Mouse (Mus musculus) ovary, adult 10 weeks (tissue): ENCODE data around the gene Olfr873. TPM values are rescaled to one million over a fixed set of nuclear protein-coding genes. Genes with fewer than 3 reads are reported as not detected.

ENCODE experiments used
- polyA plus RNA-seq: library from polyadenylated mRNA; stranded (reverse); fragments of 350-450 nt; fragmentation: Illumina TruSeq; extraction: RNeasy Lipid Tissue Mini Kit (QIAGEN cat#74804); gene quantifications from one replicate; pipeline ENCODE4 v1.2.3, GENCODE M21; 2014

The Olfr873 gene
- polyA plus RNA-seq, result not detected

DNA sequence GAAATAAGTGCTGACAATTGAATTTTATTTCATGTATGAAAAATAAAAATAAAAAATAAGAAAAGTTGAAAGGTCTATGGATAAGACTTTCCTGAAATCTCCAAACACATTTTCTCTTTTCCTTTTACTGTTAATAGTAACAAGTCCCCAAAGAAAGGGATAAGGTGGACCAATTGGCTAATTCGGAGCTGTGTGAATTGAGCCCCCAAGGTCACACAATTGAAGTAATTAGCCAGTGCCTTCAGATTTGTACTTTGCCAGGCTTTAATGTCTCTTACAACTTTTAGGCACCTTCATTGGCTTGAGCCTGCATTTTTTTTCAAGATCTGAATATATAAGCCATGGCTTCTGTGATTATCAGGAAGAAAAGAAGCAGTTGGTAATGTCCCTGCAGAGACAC, at the start of gene Olfr873:
TSS of gene Olfr873 (plus strand) at position 301 of the 400 bp plus-strand sequence.

DNA sequence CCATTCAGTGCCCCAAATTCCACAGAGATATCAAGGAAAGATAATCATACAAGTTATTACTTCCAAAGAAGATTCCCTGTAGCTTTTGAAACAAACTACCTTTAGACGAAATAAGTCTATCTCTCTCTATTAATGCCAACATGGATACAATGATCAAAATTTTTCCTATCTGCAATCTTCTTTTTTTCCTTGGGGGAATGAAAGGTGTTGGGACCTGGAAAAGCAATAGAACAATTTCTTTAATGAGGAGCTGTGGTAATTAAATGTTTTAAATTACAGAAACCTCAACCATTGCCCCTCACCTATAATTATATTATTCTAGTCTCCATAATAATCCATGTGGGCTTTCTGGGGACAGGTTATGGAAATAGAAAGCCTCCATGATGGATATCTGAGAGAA, 16.3 kb upstream of the Olfr873 start, which contains the start of gene Olfr39:
TSS of gene Olfr39 (plus strand) at position 301 of the 400 bp plus-strand sequence.

DNA sequence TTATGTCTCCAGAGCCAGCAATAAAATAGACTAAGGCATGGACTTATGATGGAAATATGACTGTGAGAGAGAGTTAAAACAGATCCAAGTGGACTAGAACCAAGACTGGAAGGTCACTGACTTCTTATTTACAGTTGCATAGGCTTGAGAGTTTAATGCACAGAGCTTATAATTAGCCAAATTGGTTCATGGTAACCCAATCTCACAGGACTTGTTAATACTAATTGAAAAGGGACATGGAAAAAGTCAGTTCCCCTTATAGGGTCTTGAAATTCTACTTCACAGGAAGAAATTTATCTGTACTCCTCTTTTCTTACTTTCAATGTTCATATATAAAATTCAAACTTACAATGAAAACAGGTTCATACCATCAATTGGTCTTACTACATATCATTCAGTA, 37.7 kb downstream of the Olfr873 start, which contains the start of gene Olfr18:
TSS of gene Olfr18 (minus strand) at position 101 of the 400 bp plus-strand sequence.

Other genes starting within 250 kb of the Olfr873 start
- not detected for gene Olfr867, start 241.0 kb upstream of the Olfr873 start, polyA plus RNA-seq
- not detected for gene Olfr868, start 199.9 kb upstream of the Olfr873 start, polyA plus RNA-seq
- not detected for gene Olfr869, start 169.5 kb upstream of the Olfr873 start, polyA plus RNA-seq
- gene Olfr870, start 124.5 kb upstream of the Olfr873 start, polyA plus RNA-seq, result not detected
- not detected for gene Olfr871, start 86.3 kb upstream of the Olfr873 start, polyA plus RNA-seq
- gene Olfr872, start 61.4 kb upstream of the Olfr873 start, polyA plus RNA-seq, result not detected
- gene Olfr39, start 16.2 kb upstream of the Olfr873 start, polyA plus RNA-seq, result not detected
- not detected for gene Olfr18, start 37.6 kb downstream of the Olfr873 start, polyA plus RNA-seq
- 32.7 TPM for gene Zfp560, start 86.6 kb downstream of the Olfr873 start, polyA plus RNA-seq
- gene Zfp26, start 161.6 kb downstream of the Olfr873 start, polyA plus RNA-seq, result 63.8 TPM
- 89.9 TPM for gene Zfp426, start 194.2 kb downstream of the Olfr873 start, polyA plus RNA-seq
- 197 TPM for gene Zfp266, start 222.9 kb downstream of the Olfr873 start, polyA plus RNA-seq